Mouse (Mus musculus): ENCODE measurements around the gene Syt17. TPM values are rescaled to one million over a fixed set of nuclear protein-coding genes. Genes with fewer than 3 reads are reported as not detected.
A peak's percentile ranks its signal among the peaks of the same experiment; 100 is the strongest.

Syt17 gene
- polyA plus RNA-seq, 1 experiment: not detected

- TF ChIP-seq CTCF (IDR thresholded peaks at IDR 0.05; ENCODE audit: low read depth, low read length): no peak
- no peak for TF ChIP-seq POLR2A (IDR thresholded peaks at IDR 0.05; ENCODE audit: borderline replicate concordance, low read depth, low read length)
- H3K4me3 ChIP-seq (ENCODE audit: insufficient read depth, low read length): no peak overlapping the region
- H3K4me1 ChIP-seq (ENCODE audit: control insufficient read depth, insufficient read depth, low read length): peaks cover 74% of the 10 kb centered on the region
- H3K27ac ChIP-seq (ENCODE audit: insufficient read depth, low read depth, low read length): 0 out of 2 replicates have a peak overlapping the region, but pooled peaks have one; percentile 6
Measured at GRCm38 (mm10) chr7:118486917-118487316, 38.9 kb upstream of the Syt17 start.

GRCm38 (mm10) chr7:118483996-118484395, 36.0 kb upstream of the Syt17 start:
- no peak for TF ChIP-seq POLR2A (IDR thresholded peaks at IDR 0.05; ENCODE audit: borderline replicate concordance, low read depth, low read length)
- Histone ChIP-seq H3K27ac (ENCODE audit: insufficient read depth, low read depth, low read length) (peak overlapping the region; percentile 74), H3K4me3 (ENCODE audit: insufficient read depth, low read length) (no peak overlapping the region), H3K4me1 (ENCODE audit: control insufficient read depth, insufficient read depth, low read length) (peaks cover 86% of the 10 kb centered on the region)

- Histone ChIP-seq H3K4me3 (ENCODE audit: insufficient read depth, low read length) (no peak overlapping the region), H3K27ac (ENCODE audit: insufficient read depth, low read depth, low read length) (peak overlapping the region; percentile 8; the same call in 1 of the 2 replicates), H3K4me1 (ENCODE audit: control insufficient read depth, insufficient read depth, low read length) (peaks cover 77% of the 10 kb centered on the region)
- TF ChIP-seq POLR2A (IDR thresholded peaks at IDR 0.05; ENCODE audit: borderline replicate concordance, low read depth, low read length) (no peak), CTCF (IDR thresholded peaks at IDR 0.05; ENCODE audit: low read depth, low read length) (no peak)
Measured at GRCm38 (mm10) chr7:118482001-118482400, 34.0 kb upstream of the Syt17 start.

GRCm38 (mm10) chr7:118481047-118481810, 33.2 kb upstream of the Syt17 start:
- TF ChIP-seq CTCF (IDR thresholded peaks at IDR 0.05; ENCODE audit: low read depth, low read length): no peak
- no peak for TF ChIP-seq POLR2A (IDR thresholded peaks at IDR 0.05; ENCODE audit: borderline replicate concordance, low read depth, low read length)
- no peak overlapping the region for H3K4me3 ChIP-seq (ENCODE audit: insufficient read depth, low read length)
- peaks cover 71% of the 10 kb centered on the region for H3K4me1 ChIP-seq (ENCODE audit: control insufficient read depth, insufficient read depth, low read length)

GRCm38 (mm10) chr7:118480160-118480709, 32.2 kb upstream of the Syt17 start:
- Histone ChIP-seq H3K27ac (ENCODE audit: insufficient read depth, low read depth, low read length) (no peak overlapping the region), H3K4me3 (ENCODE audit: insufficient read depth, low read length) (no peak overlapping the region), H3K4me1 (ENCODE audit: control insufficient read depth, insufficient read depth, low read length) (peaks cover 64% of the 10 kb centered on the region)
- TF ChIP-seq CTCF (IDR thresholded peaks at IDR 0.05; ENCODE audit: low read depth, low read length) (no peak), POLR2A (IDR thresholded peaks at IDR 0.05; ENCODE audit: borderline replicate concordance, low read depth, low read length) (no peak)

More at GRCm38 (mm10) chr7:118481047-118481810, 33.2 kb upstream of the Syt17 start:
- H3K27ac ChIP-seq (ENCODE audit: insufficient read depth, low read depth, low read length): no peak overlapping the region

- peak overlapping the region; percentile 35 for H3K4me3 ChIP-seq (ENCODE audit: insufficient read depth, low read length)
- TF ChIP-seq CTCF (IDR thresholded peaks at IDR 0.05; ENCODE audit: low read depth, low read length) (no peak), POLR2A (IDR thresholded peaks at IDR 0.05; ENCODE audit: borderline replicate concordance, low read depth, low read length) (no peak)
- H3K27ac ChIP-seq (ENCODE audit: insufficient read depth, low read depth, low read length): peak overlapping the region; percentile 89
- peaks cover 51% of the 10 kb centered on the region for H3K4me1 ChIP-seq (ENCODE audit: control insufficient read depth, insufficient read depth, low read length)
Measured at GRCm38 (mm10) chr7:118478835-118479312, 30.9 kb upstream of the Syt17 start.

GRCm38 (mm10) chr7:118476428-118476827, 28.4 kb upstream of the Syt17 start:
- Histone ChIP-seq H3K27ac (ENCODE audit: insufficient read depth, low read depth, low read length) (no peak overlapping the region), H3K4me1 (ENCODE audit: control insufficient read depth, insufficient read depth, low read length) (peaks cover 29% of the 10 kb centered on the region), H3K4me3 (ENCODE audit: insufficient read depth, low read length) (no peak overlapping the region)
- no peak for TF ChIP-seq POLR2A (IDR thresholded peaks at IDR 0.05; ENCODE audit: borderline replicate concordance, low read depth, low read length)
- no peak for TF ChIP-seq CTCF (IDR thresholded peaks at IDR 0.05; ENCODE audit: low read depth, low read length)

- Histone ChIP-seq H3K4me3 (ENCODE audit: insufficient read depth, low read length) (no peak overlapping the region), H3K27ac (ENCODE audit: insufficient read depth, low read depth, low read length) (no peak overlapping the region), H3K4me1 (ENCODE audit: control insufficient read depth, insufficient read depth, low read length) (peaks cover 25% of the 10 kb centered on the region)
- TF ChIP-seq CTCF (IDR thresholded peaks at IDR 0.05; ENCODE audit: low read depth, low read length) (no peak), POLR2A (IDR thresholded peaks at IDR 0.05; ENCODE audit: borderline replicate concordance, low read depth, low read length) (no peak)
Measured at GRCm38 (mm10) chr7:118475008-118475705, 27.1 kb upstream of the Syt17 start.

GRCm38 (mm10) chr7:118472886-118473285, 24.9 kb upstream of the Syt17 start:
- Histone ChIP-seq H3K4me1 (ENCODE audit: control insufficient read depth, insufficient read depth, low read length) (peaks cover 14% of the 10 kb centered on the region), H3K27ac (ENCODE audit: insufficient read depth, low read depth, low read length) (no peak overlapping the region), H3K4me3 (ENCODE audit: insufficient read depth, low read length) (no peak overlapping the region)
- no peak for TF ChIP-seq CTCF (IDR thresholded peaks at IDR 0.05; ENCODE audit: low read depth, low read length)
- no peak for TF ChIP-seq POLR2A (IDR thresholded peaks at IDR 0.05; ENCODE audit: borderline replicate concordance, low read depth, low read length)
